Mouse (Mus musculus): ENCODE results near the gene Kcnmb2.

Gene Kcnmb2

DNA sequence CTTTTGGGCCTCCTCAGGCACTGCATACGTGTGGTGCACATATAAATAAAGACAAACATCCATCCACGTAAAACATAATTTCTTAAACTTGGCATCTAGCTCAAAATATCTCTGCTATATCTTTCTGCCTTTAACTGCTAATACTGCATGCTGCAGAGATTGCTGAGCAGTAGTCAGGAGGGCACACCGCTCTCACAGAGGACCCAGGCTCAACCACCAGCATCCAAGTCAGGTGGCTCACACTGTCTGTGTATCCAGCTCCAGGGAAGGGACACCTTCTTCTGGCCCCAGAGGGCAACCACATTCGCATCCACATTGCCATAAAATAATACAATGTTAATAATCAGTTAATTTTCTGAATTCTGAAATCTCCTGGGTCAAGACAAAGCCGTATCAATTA is 241.9 kb downstream of the Kcnmb2 start:
- in situ Hi-C loops (cut with MseI, MboI): no loop called here

DNA sequence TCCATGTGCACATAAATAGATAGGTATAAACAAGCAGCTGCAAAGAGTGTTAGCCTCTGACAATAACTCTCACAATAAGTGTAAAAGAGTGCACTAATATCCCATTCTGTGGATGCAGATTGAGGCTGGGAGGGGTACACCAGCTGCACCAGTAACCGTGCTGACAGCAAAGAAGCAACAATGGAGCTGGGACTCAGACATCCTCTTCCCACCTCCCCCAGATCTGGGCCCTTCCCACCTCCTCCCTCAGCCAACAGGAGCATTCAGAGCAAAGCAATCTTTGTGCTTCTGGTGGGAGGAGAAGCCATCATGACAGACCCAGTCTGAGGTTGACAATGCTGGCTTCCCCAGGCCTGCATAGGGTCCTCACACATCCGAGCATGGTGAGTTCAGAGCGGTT is 242.3 kb downstream of the Kcnmb2 start:
- in situ Hi-C loops (cut with MseI, MboI): no loop called here

DNA sequence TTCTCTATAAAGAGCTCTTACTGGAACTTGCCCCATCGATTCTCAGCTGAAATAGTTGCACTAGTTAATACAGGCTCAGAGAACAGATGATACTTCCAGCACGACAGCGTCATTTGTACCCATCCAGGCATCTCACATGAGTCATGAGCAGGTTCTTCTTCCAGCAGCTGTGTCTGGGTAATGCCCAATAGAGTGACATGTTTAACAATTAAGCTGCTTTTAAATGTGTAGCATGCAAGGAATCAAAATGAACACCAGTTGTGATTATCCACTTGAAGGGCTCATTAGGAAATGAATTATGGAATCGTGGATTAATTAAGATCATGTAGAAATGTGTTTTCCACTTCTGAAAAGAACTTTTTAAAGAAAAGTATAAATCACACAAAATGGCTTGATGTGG is 245.4 kb downstream of the Kcnmb2 start:
- in situ Hi-C loops (cut with MseI, MboI): no loop called here

- in situ Hi-C loops (cut with MseI, MboI): no loop called here
Measured at GRCm38 (mm10) chr3:32149851-32150570, 247.7 kb downstream of the Kcnmb2 start.

- in situ Hi-C loops (cut with MseI, MboI): loop anchor here in 1 of 2 experiments (10.0 kb wide), 1 partner anchor 386 kb away; no protein-coding TSS in a partner anchor
Measured at GRCm38 (mm10) chr3:32180519-32180918, 278.2 kb downstream of the Kcnmb2 start.

- in situ Hi-C loops (cut with MseI, MboI): loop anchor here (5.0 to 10.0 kb wide), 2 partner anchors 391 to 394 kb away; no protein-coding TSS in a partner anchor
Measured at GRCm38 (mm10) chr3:32185855-32186522, 283.7 kb downstream of the Kcnmb2 start.

- in situ Hi-C loops (cut with MseI, MboI): loop anchor here (5.0 to 10.0 kb wide), 2 partner anchors 394 to 396 kb away; no protein-coding TSS in a partner anchor
Measured at GRCm38 (mm10) chr3:32188521-32188920, 286.2 kb downstream of the Kcnmb2 start.

DNA sequence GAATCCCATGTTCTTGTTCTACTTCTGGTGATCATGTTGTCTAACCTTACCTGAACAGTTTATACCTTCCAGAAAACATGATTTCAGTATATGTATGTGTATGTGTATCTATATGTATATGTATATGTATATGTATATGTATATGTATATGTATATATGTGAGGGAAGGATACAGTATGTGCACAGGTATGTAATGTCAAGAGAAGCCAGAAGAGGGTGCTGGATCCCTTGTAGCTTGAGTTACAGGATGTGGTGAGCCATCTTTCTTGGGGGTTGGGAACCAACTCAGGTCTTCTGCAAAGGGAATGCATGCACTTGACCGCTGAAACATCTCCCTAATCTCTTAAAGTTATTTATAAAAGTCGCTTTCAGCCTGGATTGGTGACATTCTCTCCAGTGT is 286.6 kb downstream of the Kcnmb2 start:
- in situ Hi-C loops (cut with MseI, MboI): loop anchor here (5.0 to 10.0 kb wide), 2 partner anchors 394 to 397 kb away; no protein-coding TSS in a partner anchor

DNA sequence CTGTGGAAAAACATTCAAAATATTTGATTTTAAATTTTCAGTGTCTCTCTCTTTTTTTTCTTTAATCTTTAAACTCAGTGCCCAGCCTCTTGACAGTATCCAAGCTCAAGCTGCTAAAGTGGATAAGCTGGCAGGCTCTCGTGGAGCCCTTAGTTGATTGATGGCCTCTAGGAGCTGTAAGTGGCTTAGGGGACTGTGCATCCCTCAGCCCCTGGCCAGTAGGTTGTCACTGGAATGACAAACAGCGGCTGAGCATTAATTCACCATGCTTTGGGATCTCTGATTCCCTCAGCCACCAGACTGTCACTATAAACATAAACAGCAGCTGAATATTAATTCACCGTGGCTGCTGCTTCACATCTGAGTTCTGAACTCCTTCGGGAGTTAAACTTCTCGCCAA is 287.6 kb downstream of the Kcnmb2 start:
- in situ Hi-C loops (cut with MseI, MboI): loop anchor here (5.0 to 10.0 kb wide), 2 partner anchors 395 to 398 kb away; no protein-coding TSS in a partner anchor

DNA sequence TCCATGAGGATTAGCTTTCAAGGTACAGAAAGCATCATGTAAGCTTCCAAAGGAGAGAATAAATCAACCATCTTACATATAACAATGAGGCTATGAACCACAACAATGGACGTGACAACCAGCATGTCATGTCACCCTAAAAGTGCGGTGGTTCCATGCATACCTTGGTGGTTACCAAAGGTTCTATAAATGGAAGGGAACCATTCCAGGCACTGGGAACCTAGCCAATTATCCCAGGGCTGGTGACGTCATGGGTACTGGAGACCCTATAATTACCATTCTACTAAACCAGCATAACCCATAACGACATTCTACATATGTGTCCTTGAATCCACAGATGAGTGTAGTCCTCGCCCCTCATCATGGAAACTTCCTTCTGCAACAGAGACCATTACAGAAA is 291.7 kb downstream of the Kcnmb2 start:
- in situ Hi-C loops (cut with MseI, MboI): no loop called here

- in situ Hi-C loops (cut with MseI, MboI): no loop called here
Measured at GRCm38 (mm10) chr3:32226755-32227154, 324.4 kb downstream of the Kcnmb2 start.

- in situ Hi-C loops (cut with MseI, MboI): no loop called here
Measured at GRCm38 (mm10) chr3:32236766-32237165, 334.5 kb downstream of the Kcnmb2 start.

Measured in mouse trophoblast stem cell (cell line).